Mouse (Mus musculus): ENCODE data around the gene Serpinf1. TPM values are rescaled to one million over a fixed set of nuclear protein-coding genes. Genes with fewer than 3 reads are reported as not detected.

Gene Serpinf1
- polyA plus RNA-seq, 1 experiment, result 5.8 TPM

GRCm38 (mm10) chr11:75455041-75455736 lies 32.7 kb upstream of the Serpinf1 start:
- Histone ChIP-seq H3K4me3 (ENCODE audit: low read depth, low read length) (peak overlapping the region; percentile 75), H3K27ac (ENCODE audit: insufficient read depth, low read depth, low read length) (peak overlapping the region; percentile 73), H3K36me3 (ENCODE audit: control insufficient read depth, insufficient read depth, low read length) (peaks cover 8% of the 10 kb centered on the region; the same call in 1 of the 2 replicates), H3K27me3 (ENCODE audit: control insufficient read depth, insufficient read depth, low read length) (no peaks in the 10 kb centered on the region), H3K4me1 (ENCODE audit: control insufficient read depth, insufficient read depth, insufficient read length, low read length) (peaks cover 30% of the 10 kb centered on the region)
- TF ChIP-seq CTCF (IDR thresholded peaks at IDR 0.05; ENCODE audit: extremely low read depth, insufficient read length, insufficient replicate concordance, low read depth, low read length), result no peak
- no peak for TF ChIP-seq POLR2A (IDR thresholded peaks at IDR 0.05; ENCODE audit: low read depth, low read length)
- WGBS, result 55% methylated on average over 10 of the region's 10 CpGs

GRCm38 (mm10) chr11:75453991-75454930 lies 31.8 kb upstream of the Serpinf1 start, which contains the start of gene Wdr81:
Gene Wdr81 (minus strand): TSS chr11:75454717.
- peak; percentile 52 for TF ChIP-seq POLR2A (IDR thresholded peaks at IDR 0.05; ENCODE audit: low read depth, low read length)
- TF ChIP-seq CTCF (IDR thresholded peaks at IDR 0.05; ENCODE audit: extremely low read depth, insufficient read length, insufficient replicate concordance, low read depth, low read length), result peak; percentile 47; the same call in 1 of the 2 replicates
- Histone ChIP-seq H3K4me1 (ENCODE audit: control insufficient read depth, insufficient read depth, insufficient read length, low read length) (peaks cover 21% of the 10 kb centered on the region; the same call in 1 of the 2 replicates), H3K27ac (ENCODE audit: insufficient read depth, low read depth, low read length) (peak within 1 kb of the TSS; percentile 73), H3K36me3 (ENCODE audit: control insufficient read depth, insufficient read depth, low read length) (peaks cover 13% of the 10 kb centered on the region), H3K27me3 (ENCODE audit: control insufficient read depth, insufficient read depth, low read length) (no peaks in the 10 kb centered on the region), H3K4me3 (ENCODE audit: low read depth, low read length) (peak within 1 kb of the TSS; percentile 75)
- WGBS, result 2% methylated on average over 56 of the region's 56 CpGs

GRCm38 (mm10) chr11:75452812-75453557 lies 30.5 kb upstream of the Serpinf1 start:
- Histone ChIP-seq H3K36me3 (ENCODE audit: control insufficient read depth, insufficient read depth, low read length) (peaks cover 26% of the 10 kb centered on the region), H3K4me1 (ENCODE audit: control insufficient read depth, insufficient read depth, insufficient read length, low read length) (peaks cover 18% of the 10 kb centered on the region; the same call in 1 of the 2 replicates), H3K4me3 (ENCODE audit: low read depth, low read length) (no peak overlapping the region; the same call in 1 of the 2 replicates), H3K27me3 (ENCODE audit: control insufficient read depth, insufficient read depth, low read length) (no peaks in the 10 kb centered on the region), H3K27ac (ENCODE audit: insufficient read depth, low read depth, low read length) (no peak overlapping the region)
- WGBS, result 92% methylated on average over 31 of the region's 31 CpGs
- TF ChIP-seq POLR2A (IDR thresholded peaks at IDR 0.05; ENCODE audit: low read depth, low read length) (no peak), CTCF (IDR thresholded peaks at IDR 0.05; ENCODE audit: extremely low read depth, insufficient read length, insufficient replicate concordance, low read depth, low read length) (no peak)

GRCm38 (mm10) chr11:75452081-75452480 lies 29.6 kb upstream of the Serpinf1 start:
- 92% methylated on average over 8 of the region's 8 CpGs for WGBS
- Histone ChIP-seq H3K27me3 (ENCODE audit: control insufficient read depth, insufficient read depth, low read length) (no peaks in the 10 kb centered on the region), H3K27ac (ENCODE audit: insufficient read depth, low read depth, low read length) (no peak overlapping the region), H3K36me3 (ENCODE audit: control insufficient read depth, insufficient read depth, low read length) (peaks cover 34% of the 10 kb centered on the region), H3K4me3 (ENCODE audit: low read depth, low read length) (no peak overlapping the region), H3K4me1 (ENCODE audit: control insufficient read depth, insufficient read depth, insufficient read length, low read length) (peaks cover 18% of the 10 kb centered on the region; the same call in 1 of the 2 replicates)
- TF ChIP-seq POLR2A (IDR thresholded peaks at IDR 0.05; ENCODE audit: low read depth, low read length) (no peak), CTCF (IDR thresholded peaks at IDR 0.05; ENCODE audit: extremely low read depth, insufficient read length, insufficient replicate concordance, low read depth, low read length) (no peak)

- H3K27me3 ChIP-seq (ENCODE audit: control insufficient read depth, insufficient read depth, low read length), result no peaks in the 10 kb centered on the region
- no peak overlapping the region for H3K4me3 ChIP-seq (ENCODE audit: low read depth, low read length)
- TF ChIP-seq POLR2A (IDR thresholded peaks at IDR 0.05; ENCODE audit: low read depth, low read length), result no peak
- TF ChIP-seq CTCF (IDR thresholded peaks at IDR 0.05; ENCODE audit: extremely low read depth, insufficient read length, insufficient replicate concordance, low read depth, low read length), result no peak
- WGBS, result 92% methylated on average over 15 of the region's 15 CpGs
- peaks cover 39% of the 10 kb centered on the region for H3K36me3 ChIP-seq (ENCODE audit: control insufficient read depth, insufficient read depth, low read length)
- peaks cover 18% of the 10 kb centered on the region; the same call in 1 of the 2 replicates for H3K4me1 ChIP-seq (ENCODE audit: control insufficient read depth, insufficient read depth, insufficient read length, low read length)
- H3K27ac ChIP-seq (ENCODE audit: insufficient read depth, low read depth, low read length), result no peak overlapping the region
These were observed 28.4 kb upstream of the Serpinf1 start for GRCm38 (mm10) chr11:75450936-75451335.

GRCm38 (mm10) chr11:75450304-75450908 lies 27.9 kb upstream of the Serpinf1 start:
- WGBS, result 84% methylated on average over 8 of the region's 8 CpGs
- TF ChIP-seq POLR2A (IDR thresholded peaks at IDR 0.05; ENCODE audit: low read depth, low read length), result no peak
- TF ChIP-seq CTCF (IDR thresholded peaks at IDR 0.05; ENCODE audit: extremely low read depth, insufficient read length, insufficient replicate concordance, low read depth, low read length), result no peak
- Histone ChIP-seq H3K4me3 (ENCODE audit: low read depth, low read length) (no peak overlapping the region), H3K36me3 (ENCODE audit: control insufficient read depth, insufficient read depth, low read length) (peaks cover 45% of the 10 kb centered on the region), H3K27ac (ENCODE audit: insufficient read depth, low read depth, low read length) (no peak overlapping the region), H3K4me1 (ENCODE audit: control insufficient read depth, insufficient read depth, insufficient read length, low read length) (peaks cover 18% of the 10 kb centered on the region; the same call in 1 of the 2 replicates), H3K27me3 (ENCODE audit: control insufficient read depth, insufficient read depth, low read length) (no peaks in the 10 kb centered on the region)

Data from small intestine, adult 2 months (tissue).